Mouse (Mus musculus) embryonic fibroblast, embryonic 13.5 days (primary cell): ENCODE measurements around the gene E2f2.

Source experiments
- CTCF ChIP-seq: IDR thresholded peaks from 2 replicates; pipeline ENCODE4 v1.5.1; 2011; ENCODE audit warnings: mild to moderate bottlenecking, control low read depth, low read length, moderate library complexity, borderline replicate concordance; ENCODE audit not compliant: insufficient read depth
- POLR2A ChIP-seq: IDR thresholded peaks from 2 replicates; pipeline ENCODE4 v1.6.1; 2011; ENCODE audit warnings: low read depth, mild to moderate bottlenecking, control low read depth, low read length, moderate library complexity

- TF ChIP-seq POLR2A (no peak), CTCF (no peak)
Measured at GRCm38 (mm10) chr4:136172542-136173209, 482 bp downstream of the E2f2 start.
